Mouse (Mus musculus) cerebellum, adult (tissue): ENCODE results near the gene Rpap3.

ENCODE experiments used
- ATAC-seq: cut with Nextera tagmentation; 2 replicates; pipeline ENCODE4 v1.9.2; 2017; ENCODE audit warnings: mild to moderate bottlenecking, moderate library complexity, mixed read lengths; ENCODE audit not compliant: insufficient number of reproducible peaks, low FRiP score, low TSS enrichment

Gene Rpap3

DNA sequence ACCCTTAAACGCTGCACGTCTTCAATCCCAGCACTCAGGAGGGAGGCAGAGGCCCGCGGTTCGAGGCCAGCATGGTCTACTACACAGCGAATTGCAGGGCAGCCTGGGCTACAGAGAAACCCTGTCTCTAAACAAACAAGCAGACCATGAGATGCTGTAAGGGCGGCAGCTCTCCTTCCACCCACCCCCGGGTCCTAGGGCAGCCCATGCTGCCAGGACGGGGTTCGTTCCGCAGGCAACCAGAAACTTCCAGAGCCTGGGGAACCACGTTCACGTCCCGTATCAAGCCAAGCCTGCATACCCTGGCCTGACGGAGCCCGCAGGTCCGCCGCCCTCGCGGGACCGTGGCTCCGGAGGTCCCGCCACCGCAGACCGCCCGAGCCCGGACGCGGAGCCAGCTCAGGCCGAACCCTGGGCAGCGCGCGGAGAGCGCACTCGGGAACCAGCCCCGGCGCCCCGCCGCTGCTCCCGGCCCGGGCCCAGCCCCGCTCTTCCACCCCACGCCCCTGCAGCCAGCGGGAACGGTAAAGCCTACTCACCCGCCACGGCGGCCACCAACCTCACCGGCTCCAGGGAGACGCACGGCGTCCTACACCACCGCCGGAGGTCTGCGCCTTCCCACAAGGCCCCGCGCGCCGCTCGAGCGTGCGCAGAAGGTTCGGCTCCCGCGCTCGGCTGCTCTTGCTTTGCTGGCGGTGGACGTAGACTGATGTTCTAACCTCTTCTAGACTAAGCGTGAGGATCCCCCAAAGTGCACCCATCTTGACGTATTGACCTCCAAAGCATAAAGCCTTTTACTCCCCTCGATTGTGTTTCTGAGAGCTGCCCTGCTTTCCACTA, at the start of gene Rpap3:
Rpap3 (minus strand) TSS at position 615 of the 840 bp plus-strand sequence.
- ATAC-seq: peak; percentile 97

GRCm38 (mm10) chr15:97755361-97755760, 49.7 kb upstream of the Rpap3 start:
- ATAC-seq: no peak

DNA sequence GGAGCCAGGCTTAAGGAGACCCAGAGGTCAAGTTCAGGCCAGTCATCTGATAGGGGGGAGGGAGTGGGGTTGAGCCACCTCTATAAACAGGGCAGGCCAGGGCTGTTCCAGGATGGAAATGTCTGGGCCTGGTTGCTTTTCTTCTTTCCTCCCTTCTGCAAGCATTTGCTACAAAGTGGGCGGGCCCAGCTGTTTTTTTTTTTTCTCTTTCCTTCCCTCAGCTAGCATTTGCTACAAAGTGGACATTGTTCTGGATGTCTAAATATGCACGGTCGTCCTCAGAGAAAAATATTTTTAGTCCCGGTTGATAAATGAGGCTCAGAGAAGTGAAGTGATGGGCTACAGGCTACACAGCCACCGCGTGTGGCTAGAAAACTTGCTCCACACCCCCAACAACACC, 48.9 kb upstream of the Rpap3 start:
- no peak for ATAC-seq

DNA sequence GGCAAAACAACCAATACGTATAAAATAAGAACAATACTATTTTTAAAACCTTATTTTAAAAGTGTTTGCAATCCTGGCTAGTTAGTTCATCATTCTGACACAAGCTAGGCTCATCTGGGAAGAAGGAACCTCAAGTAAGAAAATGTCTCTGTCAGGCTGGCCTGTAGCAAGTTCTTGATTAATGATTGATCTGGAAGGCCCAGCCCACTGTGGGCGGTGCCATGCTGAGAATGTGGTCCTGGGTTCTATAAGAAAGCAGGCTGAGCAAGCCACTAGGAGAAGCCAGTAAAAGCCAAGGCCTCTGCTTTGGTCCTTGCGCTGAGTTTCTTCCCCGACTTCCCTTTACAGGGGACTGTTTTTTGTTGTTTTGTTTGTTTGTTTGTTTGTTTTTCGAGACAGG, 46.9 kb upstream of the Rpap3 start:
- ATAC-seq: no peak

DNA sequence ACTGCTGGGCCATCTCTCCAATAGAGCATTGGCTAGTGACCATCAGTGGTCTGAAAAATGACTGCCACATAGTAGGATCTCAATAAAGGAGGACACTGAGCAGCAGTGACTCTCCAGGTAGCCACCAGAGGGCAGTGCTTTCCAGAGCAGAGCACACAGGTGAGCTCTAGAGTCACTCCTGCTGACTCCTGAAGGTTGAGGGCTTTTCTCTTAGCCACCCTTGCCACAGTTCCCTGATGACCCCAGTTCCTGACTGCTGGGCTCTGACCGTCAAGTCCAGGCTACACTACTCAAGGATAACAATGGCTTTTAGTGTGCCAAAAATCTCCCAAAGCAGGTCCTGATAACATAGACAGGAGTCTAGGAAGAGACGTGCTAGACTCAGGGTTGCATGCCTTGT, 46.1 kb upstream of the Rpap3 start:
- ATAC-seq: no peak

- ATAC-seq: no peak
These were observed 45.1 kb upstream of the Rpap3 start for GRCm38 (mm10) chr15:97750697-97751096.

GRCm38 (mm10) chr15:97749841-97750240, 44.2 kb upstream of the Rpap3 start:
- ATAC-seq: no peak

DNA sequence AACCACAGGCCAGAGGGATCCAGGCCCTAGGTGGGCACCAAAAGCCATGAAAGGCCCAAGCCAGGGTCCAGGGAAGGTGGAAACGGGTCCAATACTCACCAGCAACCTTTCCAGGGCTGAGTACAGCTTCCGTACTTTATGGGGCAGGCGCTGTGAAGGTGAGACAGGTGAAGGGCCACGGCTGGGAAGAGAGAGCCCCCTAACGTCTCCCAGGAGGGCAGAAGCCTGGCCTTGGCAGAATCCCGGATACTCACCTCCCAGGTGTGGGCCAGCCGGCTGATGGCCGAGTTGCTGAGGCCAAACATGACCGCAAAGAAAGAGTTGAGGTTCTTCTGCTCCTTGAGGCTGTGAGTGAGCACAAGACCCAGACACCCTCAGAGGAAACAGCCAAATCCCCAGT, 43.8 kb upstream of the Rpap3 start:
- no peak for ATAC-seq

DNA sequence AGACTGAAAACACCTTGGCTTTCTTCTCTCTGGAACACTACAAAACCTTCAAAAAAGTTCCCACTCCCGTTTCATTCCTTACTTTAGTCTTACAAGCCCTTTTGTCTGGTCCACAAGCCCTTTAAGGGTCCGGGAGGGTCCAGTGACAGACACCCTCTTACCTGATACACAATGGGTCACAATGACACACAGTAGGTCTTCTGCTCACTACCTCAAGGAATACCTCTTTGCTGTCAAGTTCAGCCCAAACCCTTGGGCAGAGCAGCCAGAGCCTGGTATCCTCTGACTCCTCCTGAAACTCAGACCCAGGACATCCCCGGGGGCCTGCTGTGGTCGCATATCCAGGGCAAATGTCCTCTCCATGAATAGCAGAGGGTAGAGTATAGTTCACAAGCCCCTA, 43.3 kb upstream of the Rpap3 start:
- ATAC-seq: no peak

- ATAC-seq: no peak
These were observed 42.7 kb upstream of the Rpap3 start for GRCm38 (mm10) chr15:97748309-97748708.

GRCm38 (mm10) chr15:97747486-97747885, 41.9 kb upstream of the Rpap3 start:
- no peak for ATAC-seq

- no peak for ATAC-seq
These were observed 41.1 kb upstream of the Rpap3 start for GRCm38 (mm10) chr15:97746748-97747147.

GRCm38 (mm10) chr15:97746278-97746677, 40.7 kb upstream of the Rpap3 start:
- no peak for ATAC-seq

- no peak for ATAC-seq
These were observed 39.7 kb upstream of the Rpap3 start for GRCm38 (mm10) chr15:97745331-97745730.

DNA sequence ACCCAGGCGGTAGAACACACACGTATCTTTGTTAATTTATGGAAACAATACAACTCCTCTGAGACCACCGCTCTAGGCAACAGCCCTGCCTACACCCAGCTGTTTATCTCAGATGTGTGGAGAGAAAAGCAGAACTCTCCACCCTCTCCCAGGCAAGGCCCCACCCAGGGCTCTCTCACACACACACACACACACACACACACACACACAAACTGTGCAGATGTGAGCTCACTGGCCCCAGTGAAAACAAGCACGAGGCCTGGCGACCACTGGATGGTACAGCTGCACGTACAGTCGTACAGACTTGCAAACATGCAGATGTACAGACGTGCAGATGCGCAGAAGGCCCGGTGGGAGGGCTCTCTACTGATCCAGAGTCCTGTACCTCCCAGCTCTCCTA, 39.3 kb upstream of the Rpap3 start:
- ATAC-seq: no peak

- ATAC-seq: no peak
These were observed 38.4 kb upstream of the Rpap3 start for GRCm38 (mm10) chr15:97743961-97744525.

GRCm38 (mm10) chr15:97743210-97743609, 37.6 kb upstream of the Rpap3 start:
- no peak for ATAC-seq

DNA sequence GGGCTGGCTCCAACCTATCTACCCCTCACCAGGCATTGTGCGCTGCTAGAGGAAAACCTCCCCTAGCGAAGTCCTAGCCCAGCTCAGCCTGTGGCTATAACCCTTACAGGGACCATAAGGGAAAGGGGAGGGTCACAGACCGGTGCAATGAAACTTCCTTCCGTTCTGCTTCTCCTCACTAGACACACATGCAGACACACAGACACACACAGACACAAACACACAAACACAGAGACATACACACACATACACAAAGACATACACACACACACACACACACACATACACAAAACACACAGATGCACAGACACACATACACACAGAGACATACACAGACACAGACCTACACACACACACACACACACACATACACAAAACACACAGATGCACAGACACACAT, 37.0 kb upstream of the Rpap3 start:
- ATAC-seq: no peak

DNA sequence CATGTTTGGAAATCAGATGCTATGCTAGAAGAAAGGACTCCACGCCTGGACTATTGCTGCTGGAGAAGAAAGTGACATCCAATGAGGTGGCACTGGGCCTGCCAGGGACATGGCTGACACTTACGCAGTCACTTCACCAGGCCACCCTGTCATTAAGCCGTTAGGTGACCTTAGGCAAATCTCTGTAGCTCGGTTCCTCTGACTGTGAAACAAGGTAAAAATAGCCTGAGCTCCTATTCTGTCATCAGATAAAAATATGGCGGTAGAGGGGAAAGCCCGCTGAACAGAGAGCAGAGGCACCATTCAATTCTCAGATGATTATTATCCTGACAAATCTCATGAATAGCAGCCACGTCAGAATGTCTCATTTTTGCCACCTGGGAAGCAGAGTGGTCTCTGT, 36.4 kb upstream of the Rpap3 start:
- no peak for ATAC-seq

- no peak for ATAC-seq
These were observed 36.0 kb upstream of the Rpap3 start for GRCm38 (mm10) chr15:97741662-97742061.

DNA sequence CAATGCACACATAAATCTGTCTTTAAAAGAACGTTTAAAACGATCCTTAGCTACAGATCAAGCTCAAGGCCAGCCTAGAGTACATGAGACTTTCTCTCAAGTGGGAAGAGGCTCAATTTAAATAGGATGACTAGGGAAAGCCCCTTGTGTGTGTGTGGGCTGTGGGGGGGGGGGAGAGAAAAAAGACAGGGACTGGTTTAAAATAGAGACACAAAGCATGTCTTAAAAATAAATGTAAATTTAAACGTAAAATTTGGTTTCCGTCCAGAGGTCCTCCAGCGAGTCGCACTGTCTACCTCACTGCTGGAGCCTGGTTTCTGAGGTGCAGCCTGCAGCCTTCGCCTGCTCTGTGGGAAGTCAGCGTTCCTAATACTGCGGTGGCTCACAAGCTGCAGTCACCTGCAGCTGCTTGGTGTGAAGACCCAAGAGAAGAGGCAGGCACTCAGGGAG, 34.7 kb upstream of the Rpap3 start:
- ATAC-seq: no peak

- ATAC-seq: no peak
These were observed 33.3 kb upstream of the Rpap3 start for GRCm38 (mm10) chr15:97738923-97739322.
